Mouse (Mus musculus) cortical plate, adult 2 months (tissue): ENCODE measurements at regions not wholly inside any gene's neighbourhood (a gene's known extent, or its start where the extent isn't known, plus 50 kb on each side); places are given as distances from the start of the nearest gene placed in this dataset.

Experiments used
- H3K27ac ChIP-seq: fragments of 200-500 bp; 2 replicates; pipeline ENCODE4 v1.5.1; 2012; ENCODE audit warnings: low read length, control low read depth, inconsistent platforms; ENCODE audit not compliant: insufficient read depth
- H3K4me1 ChIP-seq: fragments of 200-500 bp; 2 replicates; pipeline ENCODE4 v1.6.1; 2011; ENCODE audit warnings: low read length; ENCODE audit not compliant: control insufficient read depth, insufficient read depth
- H3K4me3 ChIP-seq: fragments of 200-500 bp; 2 replicates; pipeline ENCODE4 v1.5.1; 2011; ENCODE audit warnings: mild to moderate bottlenecking, low read length, control low read depth; ENCODE audit not compliant: insufficient read depth
- CTCF ChIP-seq: fragments of 200-500 bp; IDR thresholded peaks from 2 replicates; pipeline ENCODE4 v1.5.1; 2011; ENCODE audit warnings: mild to moderate bottlenecking, control low read depth, low read length; ENCODE audit not compliant: insufficient read depth; ENCODE audit errors: extremely low read depth
- POLR2A ChIP-seq: fragments of 200-500 bp; IDR thresholded peaks from 2 replicates; pipeline ENCODE4 v1.6.1; 2011; ENCODE audit warnings: mild to moderate bottlenecking, low read length, control low read depth; ENCODE audit not compliant: insufficient read depth; ENCODE audit errors: extremely low read depth

GRCm38 (mm10) chr5:10767469-10767868 is 180.1 kb upstream of the Gm8871 start:
- no peak for TF ChIP-seq CTCF
- TF ChIP-seq POLR2A, result no peak
- Histone ChIP-seq H3K4me1 (no peaks in the 10 kb centered on the region), H3K4me3 (no peak overlapping the region), H3K27ac (no peak overlapping the region)
